20 mouse cellular contexts compared by ENCODE assay signal in the genomic region with DNA sequence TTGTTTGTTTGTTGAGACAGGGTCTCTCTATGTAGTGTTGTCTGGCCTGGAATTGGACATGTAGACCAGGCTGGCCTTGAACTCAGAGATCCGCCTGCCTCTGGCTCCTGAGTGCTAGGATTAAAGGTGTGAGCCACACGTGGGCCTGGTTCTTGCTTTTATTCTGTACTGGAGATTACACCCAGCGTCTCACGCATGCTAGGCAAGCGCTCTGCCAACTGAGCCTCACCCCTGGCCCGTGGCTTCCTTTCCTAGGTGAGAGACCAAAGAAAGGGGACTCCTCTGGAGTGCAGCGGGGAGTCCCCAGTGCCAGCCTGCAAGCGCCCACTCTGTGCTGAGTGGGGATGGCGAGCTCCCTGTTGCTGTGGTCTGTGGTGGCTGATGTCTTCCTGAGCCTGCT. TPM values are rescaled to one million over a fixed set of nuclear protein-coding genes. Genes with fewer than 3 reads are reported as not detected.
DNase-seq lines count a peak whose midpoint lies in the region; ATAC-seq and TF ChIP-seq lines count a peak whose summit lies in the region.
"Had no signal": no experiment of that assay in that cellular context is flagged by ENCODE, and none has a peak within 500 bp of the region (broad histone marks: within the 10 kb centered on the region; RNA-seq: fewer than 3 reads in every experiment).

No protein-coding gene starts in this region.

- H3K4me1 ChIP-seq in hindbrain, postnatal 0 days (ENCODE audit: insufficient read depth, low read length) = peaks cover 20% of the 10 kb centered on the region; the same call in 1 of the 2 replicates
- H3K4me1 ChIP-seq in hindbrain, embryonic 10.5 days (replicated peaks) = peaks cover 47% of the 10 kb centered on the region

- H3K9ac ChIP-seq in hindbrain, postnatal 0 days (replicated peaks; ENCODE audit: low read length) = no peak overlapping the region
- H3K9ac ChIP-seq: embryonic facial prominence, embryonic 12.5 days; forebrain, embryonic 13.5 days; forebrain, embryonic 15.5 days; forebrain, postnatal 0 days had no signal

- no peaks in the 10 kb centered on the region for H3K36me3 ChIP-seq in hindbrain, postnatal 0 days (ENCODE audit: insufficient read depth, low read length)
- H3K36me3 ChIP-seq in hindbrain, embryonic 10.5 days = no peaks in the 10 kb centered on the region
- H3K36me3 ChIP-seq: embryonic facial prominence, embryonic 10.5 days; embryonic facial prominence, embryonic 12.5 days; forebrain, embryonic 15.5 days; G1E had no signal

- 75% methylated on average over 9 of the region's 9 CpGs for WGBS in hindbrain, postnatal 0 days
- 78% methylated on average over 9 of the region's 9 CpGs for WGBS in hindbrain, embryonic 10.5 days

- no peak overlapping the region for H3K4me3 ChIP-seq in hindbrain, postnatal 0 days (ENCODE audit: low read length)
- no peak overlapping the region for H3K4me3 ChIP-seq in hindbrain, embryonic 10.5 days
- H3K4me3 ChIP-seq: embryonic facial prominence, embryonic 10.5 days; embryonic facial prominence, embryonic 12.5 days; forebrain, embryonic 13.5 days; forebrain, embryonic 15.5 days had no signal

- H3K27ac ChIP-seq in hindbrain, postnatal 0 days = 0 out of 2 replicates have a peak overlapping the region, but pooled peaks have one; percentile 3
- no peak overlapping the region for H3K27ac ChIP-seq in hindbrain, embryonic 10.5 days
- H3K27ac ChIP-seq: embryonic facial prominence, embryonic 10.5 days; embryonic facial prominence, embryonic 12.5 days; forebrain, embryonic 13.5 days; forebrain, embryonic 15.5 days had no signal

- TF ChIP-seq CTCF in hindbrain, postnatal 0 days (IDR thresholded peaks at IDR 0.05; ENCODE audit: low read depth) = no peak

- no peaks in the 10 kb centered on the region for H3K27me3 ChIP-seq in hindbrain, postnatal 0 days (ENCODE audit: insufficient read depth, low read length)
- peaks cover 68% of the 10 kb centered on the region for H3K27me3 ChIP-seq in hindbrain, embryonic 10.5 days (ENCODE audit: insufficient read depth, poor library complexity, severe bottlenecking)
- H3K27me3 ChIP-seq: forebrain, embryonic 15.5 days; Patski had no signal

- DNase-seq in cerebellum, adult 11-12 months = peak; percentile 58
- no peak for DNase-seq in cerebellum, adult 8-10 months
- DNase-seq in cerebellum, adult 9-11 months = peak; percentile 55
- no peak for DNase-seq in cerebellum, adult 11 months
- DNase-seq in cerebellum, postnatal 25 days = peak; percentile 36 to 38
- DNase-seq in cerebellum, postnatal 36 days = no peak
- DNase-seq in hindbrain, postnatal 0 days (ENCODE audit: low spot score) = no peak
- no peak for DNase-seq in hindbrain, embryonic 10.5 days (ENCODE audit: low spot score)
- DNase-seq: adrenal gland, adult 8-10 months; adrenal gland, postnatal 14 days; B cell, adult 2 months; forebrain, postnatal 0 days had no signal

- no peaks in the 10 kb centered on the region for H3K9me3 ChIP-seq in hindbrain, postnatal 0 days (ENCODE audit: low read length)
- H3K9me3 ChIP-seq in hindbrain, embryonic 10.5 days = no peaks in the 10 kb centered on the region
- H3K9me3 ChIP-seq: embryonic facial prominence, embryonic 10.5 days; embryonic facial prominence, embryonic 12.5 days; forebrain, embryonic 13.5 days; forebrain, embryonic 15.5 days; G1E had no signal

- no peak for ATAC-seq in hindbrain, postnatal 0 days
- ATAC-seq: activated CD4-positive, CD25-positive, alpha-beta regulatory T cell, adult 4 months; CD4-positive, CD25-positive, alpha-beta regulatory T cell, adult 4 months; forebrain, embryonic 13.5 days; forebrain, embryonic 15.5 days; forebrain, postnatal 0 days; Patski had no signal

- H3K4me2 ChIP-seq in hindbrain, postnatal 0 days (ENCODE audit: low read depth, low read length) = no peak overlapping the region
- H3K4me2 ChIP-seq: embryonic facial prominence, embryonic 12.5 days; forebrain, embryonic 13.5 days; forebrain, embryonic 15.5 days had no signal

RNA-seq across cellular contexts. Expression of a gene that starts 14.0 kb away (rescaled TPM):
- 277 and 282 TPM in 2 replicates for total RNA-seq in hindbrain, postnatal 0 days (2014; rRNA removed)
- polyA plus RNA-seq in hindbrain, postnatal 0 days (2015; fragmentation: Nextera tagmentation; extraction: Ambion mirVana) = 105 and 110 TPM in 2 replicates
- 6.3 and 13.4 TPM in 2 replicates for polyA plus RNA-seq in hindbrain, embryonic 10.5 days (2016; fragmentation: Nextera tagmentation; extraction: Ambion mirVana)
- total RNA-seq: G1E had no signal
- polyA plus RNA-seq: G1E had no signal

Comparison
In these comparisons a context has a peak if more than half of its experiments do, and no peak if none do; other contexts are left out.
1. DNase-seq: peak in cerebellum, adult 11-12 months (single experiment), cerebellum, adult 9-11 months (single experiment) and cerebellum, postnatal 25 days (2 of 2); none in cerebellum, adult 8-10 months (single experiment), cerebellum, adult 11 months (single experiment), cerebellum, postnatal 36 days (0 of 2), hindbrain, postnatal 0 days (single experiment) and hindbrain, embryonic 10.5 days (single experiment).